In the genomic region with DNA sequence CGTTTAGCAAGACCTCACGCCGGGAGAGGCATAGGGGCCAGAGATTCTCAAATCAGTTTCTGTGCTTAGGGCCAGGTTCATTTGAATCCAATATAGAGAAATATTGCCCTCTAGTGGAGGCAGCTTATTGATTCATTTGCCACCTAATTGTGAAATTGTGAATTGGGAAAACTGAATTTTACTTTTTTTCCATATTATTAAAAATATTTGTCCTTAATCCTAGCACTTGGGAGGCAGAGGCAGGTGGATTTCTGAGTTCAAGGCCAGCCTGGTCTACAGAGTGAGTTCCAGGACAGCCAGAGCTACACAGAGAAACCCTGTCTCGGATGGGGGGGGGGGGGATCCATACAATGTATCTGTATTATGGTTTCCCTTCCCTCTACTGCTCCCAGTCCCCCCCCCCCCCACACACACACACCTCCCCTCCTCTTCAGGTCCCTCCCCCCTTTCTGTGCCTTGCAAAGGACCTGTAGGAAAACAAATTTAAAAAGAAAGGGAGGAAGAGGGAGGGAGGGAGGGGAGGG, we compare ENCODE assay signal across 8 mouse cellular contexts.
DNase-seq lines count a peak whose midpoint lies in the region; ATAC-seq and TF ChIP-seq lines count a peak whose summit lies in the region.

No protein-coding gene starts in this region.

- peak; percentile 72 for TF ChIP-seq CTCF in gastrocnemius, adult 2 months (IDR thresholded peaks at IDR 0.05)
- peak; percentile 42 to 84; a peak in 3 of 4 replicates for TF ChIP-seq CTCF in CH12.LX (conservative IDR thresholded peaks at IDR 0.05 in 1 of 2, IDR thresholded peaks at IDR 0.05 in 1 of 2; ENCODE audit: low read depth in 2 of 2, low read length in 2 of 2)
- TF ChIP-seq CTCF in hindbrain, postnatal 0 days (IDR thresholded peaks at IDR 0.05; ENCODE audit: low read depth): peak; percentile 78

- WGBS in embryonic facial prominence, embryonic 11.5 days: 9% methylated on average over 4 of the region's 4 CpGs
- 15% methylated on average over 4 of the region's 4 CpGs for WGBS in hindbrain, postnatal 0 days
- WGBS in neural tube, embryonic 14.5 days: 21% methylated on average over 4 of the region's 4 CpGs

- no peak for TF ChIP-seq POLR2A in CH12.LX (IDR thresholded peaks at IDR 0.05; ENCODE audit: low read depth, low read length)

- peaks cover 5 to 20% of the 10 kb centered on the region in 2 experiments; a peak in 3 of 4 replicates for H3K4me1 ChIP-seq in CH12.LX (ENCODE audit: control insufficient read depth in 1 of 2, insufficient read depth in 2 of 2)
- H3K4me1 ChIP-seq in embryonic facial prominence, embryonic 11.5 days (ENCODE audit: control insufficient read depth, insufficient read depth, low read length): no peaks in the 10 kb centered on the region
- no peaks in the 10 kb centered on the region for H3K4me1 ChIP-seq in hindbrain, postnatal 0 days (ENCODE audit: insufficient read depth, low read length)
- no peaks in the 10 kb centered on the region for H3K4me1 ChIP-seq in neural tube, embryonic 14.5 days (ENCODE audit: control insufficient read depth, insufficient read depth, low read length)

- no peak overlapping the region for H3K9ac ChIP-seq in CH12.LX (ENCODE audit: insufficient read depth, low read depth)
- H3K9ac ChIP-seq in embryonic facial prominence, embryonic 11.5 days (replicated peaks; ENCODE audit: low read length): no peak overlapping the region
- no peak overlapping the region for H3K9ac ChIP-seq in hindbrain, postnatal 0 days (replicated peaks; ENCODE audit: low read length)
- no peak overlapping the region for H3K9ac ChIP-seq in neural tube, embryonic 14.5 days (replicated peaks; ENCODE audit: low read depth, low read length)

- peak; percentile 87 for TF ChIP-seq RAD21 in CH12.LX (IDR thresholded peaks at IDR 0.05; ENCODE audit: low read depth, low read length)

- no peaks in the 10 kb centered on the region for H3K9me3 ChIP-seq in CH12.LX (replicated peaks; ENCODE audit: low read length)
- H3K9me3 ChIP-seq in embryonic facial prominence, embryonic 11.5 days (replicated peaks; ENCODE audit: control insufficient read depth, low read length): no peaks in the 10 kb centered on the region
- no peaks in the 10 kb centered on the region for H3K9me3 ChIP-seq in hindbrain, postnatal 0 days (ENCODE audit: low read length)
- no peaks in the 10 kb centered on the region for H3K9me3 ChIP-seq in neural tube, embryonic 14.5 days (ENCODE audit: control insufficient read depth, low read length)

- intact Hi-C loops in gastrocnemius, adult 2 months (cut with DNase I): loop anchor here (5.0 to 10.0 kb wide), 2 partner anchors 485 to 883 kb away; partner anchors contain the start of gene Rab21

- H3K36me3 ChIP-seq in CH12.LX (replicated peaks in 1 of 2; ENCODE audit: control insufficient read depth in 1 of 2, insufficient read depth in 1 of 2, low read length in 1 of 2): no peaks in the 10 kb centered on the region
- no peaks in the 10 kb centered on the region for H3K36me3 ChIP-seq in embryonic facial prominence, embryonic 11.5 days (replicated peaks; ENCODE audit: control insufficient read depth, insufficient read depth, low read depth, low read length)
- H3K36me3 ChIP-seq in hindbrain, postnatal 0 days (ENCODE audit: insufficient read depth, low read length): no peaks in the 10 kb centered on the region
- no peaks in the 10 kb centered on the region for H3K36me3 ChIP-seq in neural tube, embryonic 14.5 days (ENCODE audit: control insufficient read depth, insufficient read depth, low read length)

- no peak overlapping the region for H3K4me3 ChIP-seq in gastrocnemius, adult 2 months
- H3K4me3 ChIP-seq in CH12.LX (replicated peaks in 1 of 3; ENCODE audit: low read depth in 2 of 3, low read length in 2 of 3, poor library complexity in 1 of 3): no peak overlapping the region
- H3K4me3 ChIP-seq in embryonic facial prominence, embryonic 11.5 days (ENCODE audit: low read depth, low read length): no peak overlapping the region
- H3K4me3 ChIP-seq in hindbrain, postnatal 0 days (ENCODE audit: low read length): no peak overlapping the region
- no peak overlapping the region for H3K4me3 ChIP-seq in neural tube, embryonic 14.5 days (ENCODE audit: low read depth, low read length)

- H3K79me2 ChIP-seq in CH12.LX (replicated peaks; ENCODE audit: control insufficient read depth, extremely low read depth, insufficient read depth, poor library complexity, severe bottlenecking): no peaks in the 10 kb centered on the region

- no peak; the same call in 1 of the 2 replicates for ATAC-seq in embryonic facial prominence, embryonic 11.5 days (replicated peaks; ENCODE audit: insufficient number of reproducible peaks, low FRiP score, low TSS enrichment, low read depth)
- ATAC-seq in hindbrain, postnatal 0 days: peak; percentile 59; the same call in 1 of the 2 replicates
- ATAC-seq in neural tube, embryonic 14.5 days (ENCODE audit: low read depth): no peak; the same call in 1 of the 2 replicates

- no peak for DNase-seq in gastrocnemius, adult 2 months
- DNase-seq in gastrocnemius, postnatal 25 days: no peak
- peak; percentile 66 for DNase-seq in CH12.LX (ENCODE audit: extremely low read depth)
- peak; percentile 91 for DNase-seq in embryonic facial prominence, embryonic 11.5 days (ENCODE audit: low spot score)
- DNase-seq in hindbrain, postnatal 0 days (ENCODE audit: low spot score): peak; percentile 93
- no peak for DNase-seq in right cerebral cortex, postnatal 25 days
- no peak for DNase-seq in urinary bladder, adult 2 months (ENCODE audit: low spot score)

- no peaks in the 10 kb centered on the region for H3K27me3 ChIP-seq in CH12.LX (replicated peaks)
- no peaks in the 10 kb centered on the region for H3K27me3 ChIP-seq in embryonic facial prominence, embryonic 11.5 days (ENCODE audit: control insufficient read depth, insufficient read depth, low read length)
- H3K27me3 ChIP-seq in hindbrain, postnatal 0 days (ENCODE audit: insufficient read depth, low read length): no peaks in the 10 kb centered on the region
- no peaks in the 10 kb centered on the region for H3K27me3 ChIP-seq in neural tube, embryonic 14.5 days (ENCODE audit: control insufficient read depth, insufficient read depth, low read length)

- H3K27ac ChIP-seq in gastrocnemius, adult 2 months: no peak overlapping the region
- no peak overlapping the region for H3K27ac ChIP-seq in CH12.LX (ENCODE audit: insufficient read depth, low read depth)
- H3K27ac ChIP-seq in embryonic facial prominence, embryonic 11.5 days (replicated peaks; ENCODE audit: low read depth, low read length): no peak overlapping the region
- H3K27ac ChIP-seq in hindbrain, postnatal 0 days: no peak overlapping the region
- H3K27ac ChIP-seq in neural tube, embryonic 14.5 days (ENCODE audit: low read depth, low read length): no peak overlapping the region

- in situ Hi-C loops in CH12.LX (cut with MboI; ENCODE audit: low pct_ligation_motif_present, low pct_unique_long_range_greater_than_20kb, low sequenced_read_pairs): loop anchor here (25.0 kb wide), 1 partner anchor 110 kb away; no protein-coding TSS in a partner anchor

- peak overlapping the region; percentile 70 for H3K4me2 ChIP-seq in CH12.LX (ENCODE audit: insufficient read depth, low read depth, poor library complexity, severe bottlenecking)
- no peak overlapping the region for H3K4me2 ChIP-seq in embryonic facial prominence, embryonic 11.5 days (ENCODE audit: low read depth, low read length)
- no peak overlapping the region for H3K4me2 ChIP-seq in hindbrain, postnatal 0 days (ENCODE audit: low read depth, low read length)
- H3K4me2 ChIP-seq in neural tube, embryonic 14.5 days (ENCODE audit: low read depth, low read length): peak overlapping the region; percentile 19; the same call in 1 of the 2 replicates

- no peak for TF ChIP-seq EP300 in CH12.LX (IDR thresholded peaks at IDR 0.05; ENCODE audit: low read length)

- dilution Hi-C loops in CH12.LX (cut with MboI; ENCODE audit: extremely low pct_ligation_motif_present, extremely low pct_unique_long_range_greater_than_20kb, low sequenced_read_pairs): no loop called here

TF ChIP-seq in CH12.LX, 34 proteins besides CTCF, POLR2A, EP300 and RAD21:
- no peak for TF ChIP-seq RCOR1 (conservative IDR thresholded peaks at IDR 0.05; ENCODE audit: low read depth, low read length)
- peak; percentile 59 for TF ChIP-seq SMC3 (IDR thresholded peaks at IDR 0.05; ENCODE audit: low read depth, low read length)

Comparison
In these comparisons a context has a peak if more than half of its experiments do, and no peak if none do; other contexts are left out.
1. DNase-seq: peak in CH12.LX (single experiment), embryonic facial prominence, embryonic 11.5 days (single experiment) and hindbrain, postnatal 0 days (single experiment); none in gastrocnemius, adult 2 months (single experiment), gastrocnemius, postnatal 25 days (single experiment), right cerebral cortex, postnatal 25 days (single experiment) and urinary bladder, adult 2 months (single experiment).
2. H3K4me2 ChIP-seq: peak in CH12.LX (single experiment) and neural tube, embryonic 14.5 days (single experiment); none in embryonic facial prominence, embryonic 11.5 days (single experiment) and hindbrain, postnatal 0 days (single experiment).
3. Peak in every context shown above with its lines, with median percentiles within 50 percentile points of each other: CTCF ChIP-seq.